Mouse (Mus musculus): ENCODE data around the gene Cgnl1. TPM values are rescaled to one million over a fixed set of nuclear protein-coding genes. Genes with fewer than 3 reads are reported as not detected.

Cgnl1 gene
- 6.2 and 8.6 TPM in 2 replicates for polyA plus RNA-seq (2012; rRNA removed)

DNA sequence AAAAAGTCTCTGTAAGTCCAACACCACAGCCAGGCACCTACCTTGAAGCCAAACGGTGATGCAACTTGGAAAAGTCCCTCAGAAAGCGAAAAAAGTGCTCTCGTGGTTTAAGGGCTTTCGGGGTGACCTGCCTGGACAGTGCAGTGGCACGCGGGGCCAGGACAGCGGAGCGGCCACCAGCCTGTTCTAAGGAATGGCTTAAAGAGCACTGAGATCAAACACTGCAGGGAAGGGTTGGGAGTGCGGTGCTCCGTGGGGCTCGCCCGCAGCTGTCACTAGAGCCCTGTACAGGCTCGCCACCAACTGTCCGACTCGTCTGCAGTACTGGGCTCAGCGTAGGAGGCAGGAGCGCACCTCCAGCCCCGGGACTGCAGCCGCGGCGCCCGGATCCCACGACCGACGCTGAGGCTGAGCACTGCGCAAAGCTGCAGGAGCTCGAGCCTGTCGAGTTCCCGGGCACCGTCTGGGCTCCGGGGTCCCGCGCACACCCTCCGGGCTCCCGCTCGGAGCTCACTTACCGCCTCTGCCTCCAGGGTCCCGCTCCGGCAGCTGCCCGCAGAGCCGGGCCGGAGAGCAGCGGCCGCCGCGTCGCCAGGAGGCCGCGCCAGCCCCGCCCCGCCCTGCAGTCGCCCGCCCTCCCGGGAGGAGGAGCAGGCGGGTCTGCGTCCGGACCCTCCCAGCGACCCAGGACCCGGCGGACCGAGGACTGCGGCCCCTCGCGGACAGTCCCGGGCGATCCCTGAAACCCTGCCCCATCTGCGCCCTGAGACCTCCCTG lies at the start of gene Cgnl1:
Gene Cgnl1 (minus strand): TSS at position 612 of the 777 bp plus-strand sequence.

DNA sequence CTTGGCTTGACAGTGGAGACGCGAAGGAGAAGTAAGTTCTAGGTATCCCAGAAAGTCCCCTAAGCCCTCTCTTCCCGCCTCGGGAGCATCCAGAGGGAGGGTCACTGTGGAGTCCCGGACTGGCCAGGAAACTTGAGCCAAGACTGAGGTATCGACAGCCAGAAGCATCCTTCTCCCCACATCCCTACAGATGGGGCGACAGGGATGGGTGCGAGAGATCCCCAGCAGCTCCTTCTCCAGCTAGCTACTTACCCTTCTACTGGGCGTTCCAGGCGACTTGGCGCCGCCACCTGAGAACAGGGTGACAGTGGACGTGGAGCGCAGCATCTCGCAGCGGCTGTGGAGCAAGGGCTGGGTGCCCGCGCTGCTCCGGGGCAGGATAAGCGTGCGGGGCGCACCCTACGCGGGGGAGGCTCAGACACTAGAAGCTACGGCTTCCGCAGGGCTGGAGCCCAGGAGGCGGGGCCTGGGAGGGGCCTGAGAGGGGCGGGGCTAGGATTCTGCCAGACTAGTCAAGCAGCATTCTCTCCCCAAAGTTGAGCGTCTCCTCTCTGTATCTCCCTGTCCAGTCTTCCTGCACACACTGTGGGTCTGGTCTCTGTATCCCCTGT lies 179.4 kb downstream of the Cgnl1 start, which contains the start of gene Myzap:
Gene Myzap (minus strand): TSS at position 423 of the 611 bp plus-strand sequence.

Other genes starting within 250 kb of the Cgnl1 start
- 3.5 and 9.0 TPM in 2 replicates for gene Myzap, start 179.2 kb downstream of the Cgnl1 start, polyA plus RNA-seq (2012; rRNA removed)

Measured in central nervous system, embryonic 14 days (tissue).